Mouse (Mus musculus) layer of hippocampus, adult 8-10 months (tissue): ENCODE results near the gene Akap13. TPM values are rescaled to one million over a fixed set of nuclear protein-coding genes. Genes with fewer than 3 reads are reported as not detected.
A peak's percentile ranks its signal among the peaks of the same experiment; 100 is the strongest.

Experiments
- DNase-seq, 2 experiments: peaks; one replicate each; pipeline ENCODE4 v3.0.0; 2022; ENCODE audit warnings: low spot score in 2 of 2
- total RNA-seq, 4 experiments: library from RNA; stranded (reverse); gene quantifications; 2 replicates each; pipeline ENCODE4 v1.2.4; 2022

Gene Akap13
- total RNA-seq: 10 to 100 TPM; 57.3 to 73.0 (median 61.3) TPM

DNA sequence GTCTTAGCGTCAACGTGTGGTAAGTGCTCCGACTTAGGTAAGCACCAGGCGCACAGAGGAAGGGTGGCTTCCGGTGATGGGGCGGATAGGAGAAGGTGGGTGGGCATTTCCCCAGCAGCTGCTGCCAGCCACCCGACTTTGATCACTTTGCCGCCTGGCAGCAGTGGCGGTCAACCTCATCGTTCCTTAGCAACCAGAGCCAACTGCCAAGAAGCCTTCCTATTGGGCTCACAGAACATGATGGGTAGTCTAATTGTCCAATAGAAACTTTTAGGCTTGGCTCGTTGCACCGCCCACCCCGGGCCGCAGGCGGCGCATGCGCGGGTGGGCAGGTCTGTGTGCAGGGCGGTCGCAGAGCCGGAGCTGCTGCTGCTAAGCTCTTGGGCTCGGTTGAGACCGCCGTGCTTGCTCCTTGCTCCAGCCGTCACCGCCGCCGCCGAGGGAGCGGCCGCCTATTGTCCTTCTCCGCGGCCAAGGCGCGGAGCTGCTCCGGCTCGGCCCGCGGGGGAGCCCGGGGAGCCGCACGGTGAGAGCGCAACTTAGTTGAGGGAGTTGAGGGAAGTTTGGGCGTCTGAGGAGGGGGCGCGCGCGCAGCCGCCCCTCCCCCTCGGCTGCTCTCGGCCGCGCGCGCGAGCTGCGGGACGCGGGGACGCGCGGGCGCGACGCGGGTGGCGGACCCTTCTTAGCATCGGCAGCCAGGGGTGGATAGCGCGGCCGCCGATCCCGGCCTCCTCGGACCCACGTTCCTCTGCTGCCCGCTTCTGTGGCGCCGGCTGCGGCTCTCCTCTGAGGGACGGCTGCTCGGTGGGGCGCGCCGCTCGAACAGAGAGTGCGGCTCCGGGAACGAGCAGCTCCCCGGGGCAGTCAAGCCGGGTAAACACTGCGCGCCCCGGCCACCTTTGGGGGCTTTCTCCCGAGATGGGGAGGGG is at the start of gene Akap13:
Akap13 (plus strand) TSS at position 312 of the 929 bp plus-strand sequence.
- peak; percentile 97 to 98 for DNase-seq

DNA sequence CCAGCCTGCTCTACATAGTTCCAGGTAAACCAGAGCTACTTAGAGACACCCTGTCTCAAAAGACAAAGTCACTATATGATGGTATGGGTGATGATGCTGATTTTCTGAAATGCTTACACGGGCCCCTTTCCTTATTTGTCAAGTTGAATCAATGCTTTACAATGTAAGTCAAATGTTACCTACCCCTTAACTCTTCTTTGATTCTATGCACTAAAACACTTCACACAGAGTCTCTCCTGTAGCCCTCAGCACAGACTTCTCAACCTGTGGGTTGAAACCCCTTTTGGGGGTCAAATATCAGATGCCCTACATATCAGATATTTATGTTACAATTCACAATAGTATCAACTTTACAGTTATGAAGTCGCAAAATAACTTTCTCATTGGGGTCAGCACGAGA is 44.7 kb upstream of the Akap13 start:
- no peak for DNase-seq

DNA sequence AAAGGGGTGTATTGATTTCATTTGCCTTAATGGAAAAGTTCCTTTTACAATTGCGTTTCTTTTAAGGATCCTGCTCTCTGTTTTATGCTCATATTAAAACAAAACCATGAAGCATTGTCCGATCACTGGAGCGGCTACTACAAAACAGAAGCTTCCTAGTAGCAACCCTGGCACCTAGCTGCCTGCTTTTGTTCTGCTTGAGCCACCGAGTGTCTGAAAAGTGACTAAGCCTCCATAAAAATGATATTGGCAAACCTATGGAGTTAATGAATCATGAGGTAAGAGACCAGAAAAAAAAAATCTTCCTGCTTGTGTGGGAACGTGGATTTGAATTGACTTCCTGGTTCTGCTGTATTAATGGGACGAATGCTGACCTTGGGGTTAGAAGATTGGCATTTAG is 44.1 kb upstream of the Akap13 start:
- DNase-seq: no peak

DNA sequence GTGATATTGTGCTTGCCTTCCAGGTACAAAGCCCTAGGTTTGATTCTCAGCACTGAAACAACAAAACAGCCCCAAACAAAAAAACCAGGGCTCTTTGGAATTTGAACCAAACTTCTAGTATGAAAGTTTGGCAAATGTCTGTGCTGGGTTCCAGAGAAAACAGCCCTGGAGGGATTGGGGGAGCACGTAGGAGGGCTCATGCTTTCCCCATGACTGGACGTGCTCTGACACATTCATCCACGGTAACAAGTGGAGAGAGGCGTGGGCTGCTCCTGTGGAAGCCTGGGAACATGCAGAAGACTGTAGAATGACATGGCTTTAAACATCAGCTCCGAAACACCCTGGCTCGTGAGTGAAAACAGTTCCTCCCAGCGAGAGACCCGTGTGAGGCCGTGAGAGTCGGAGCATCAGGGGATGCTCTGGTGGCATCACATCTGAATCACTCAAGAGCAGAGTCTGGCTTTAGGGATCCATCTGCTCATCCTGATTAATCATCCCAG is 43.3 kb upstream of the Akap13 start:
- peak in 1 of 2 experiments; percentile 9 for DNase-seq

DNA sequence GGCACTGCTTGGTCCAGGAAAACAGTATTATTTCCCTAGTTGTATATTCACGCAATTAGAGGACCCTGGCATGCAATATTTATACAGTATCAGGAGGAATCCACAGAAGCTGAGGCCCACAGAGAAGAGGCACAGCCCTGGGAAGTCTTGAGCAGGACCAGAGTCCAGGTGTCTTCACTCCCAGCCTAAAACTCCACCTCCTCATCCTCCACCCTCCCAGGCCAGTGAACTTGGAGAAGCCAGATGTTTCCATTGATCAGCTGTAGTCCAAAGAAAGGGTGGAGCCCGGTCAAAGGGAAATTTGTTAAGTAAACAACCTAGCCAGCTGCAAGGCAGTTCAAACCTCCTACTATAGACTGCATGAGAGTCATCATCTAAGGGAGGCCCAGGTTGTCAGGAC is 42.8 kb upstream of the Akap13 start:
- no peak for DNase-seq

DNA sequence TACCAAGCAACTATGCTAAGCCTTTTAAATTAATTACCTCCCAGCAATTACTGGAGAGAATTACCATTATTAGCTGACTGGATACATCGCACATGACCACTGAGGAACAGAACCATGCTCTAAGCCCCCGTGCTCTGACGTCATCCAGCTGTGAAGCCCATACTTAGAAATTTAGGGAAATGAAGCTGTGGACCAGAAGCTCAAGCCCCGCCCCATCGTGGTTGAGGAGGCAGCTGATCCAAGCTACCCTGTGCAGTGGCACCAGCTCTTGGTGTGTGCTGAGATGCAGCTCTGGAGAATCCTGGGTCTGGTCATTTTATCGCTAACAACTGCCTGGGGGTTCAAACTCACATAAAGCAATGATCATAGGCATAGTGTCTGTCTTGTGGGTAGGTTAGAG is 41.4 kb upstream of the Akap13 start:
- DNase-seq: no peak

DNA sequence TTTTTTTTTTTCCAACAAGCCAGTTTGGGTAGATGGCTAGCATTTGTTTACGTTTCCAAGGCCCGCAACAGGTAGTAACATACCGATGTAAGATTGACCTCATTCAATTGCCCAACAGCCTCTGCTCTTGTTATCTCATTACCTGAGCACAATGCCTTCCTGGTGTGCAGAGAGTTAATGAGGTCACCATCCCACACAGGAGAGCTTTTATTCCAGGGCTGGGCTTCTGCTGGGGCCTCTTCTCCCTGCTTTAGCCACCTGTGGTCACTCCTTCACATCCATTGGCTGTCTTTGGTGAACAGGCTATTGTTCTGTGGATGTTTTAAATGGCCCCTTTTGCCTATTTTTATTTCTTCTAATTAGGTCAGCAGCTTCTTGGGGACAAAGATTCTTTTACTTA is 41.0 kb upstream of the Akap13 start:
- DNase-seq: no peak

DNA sequence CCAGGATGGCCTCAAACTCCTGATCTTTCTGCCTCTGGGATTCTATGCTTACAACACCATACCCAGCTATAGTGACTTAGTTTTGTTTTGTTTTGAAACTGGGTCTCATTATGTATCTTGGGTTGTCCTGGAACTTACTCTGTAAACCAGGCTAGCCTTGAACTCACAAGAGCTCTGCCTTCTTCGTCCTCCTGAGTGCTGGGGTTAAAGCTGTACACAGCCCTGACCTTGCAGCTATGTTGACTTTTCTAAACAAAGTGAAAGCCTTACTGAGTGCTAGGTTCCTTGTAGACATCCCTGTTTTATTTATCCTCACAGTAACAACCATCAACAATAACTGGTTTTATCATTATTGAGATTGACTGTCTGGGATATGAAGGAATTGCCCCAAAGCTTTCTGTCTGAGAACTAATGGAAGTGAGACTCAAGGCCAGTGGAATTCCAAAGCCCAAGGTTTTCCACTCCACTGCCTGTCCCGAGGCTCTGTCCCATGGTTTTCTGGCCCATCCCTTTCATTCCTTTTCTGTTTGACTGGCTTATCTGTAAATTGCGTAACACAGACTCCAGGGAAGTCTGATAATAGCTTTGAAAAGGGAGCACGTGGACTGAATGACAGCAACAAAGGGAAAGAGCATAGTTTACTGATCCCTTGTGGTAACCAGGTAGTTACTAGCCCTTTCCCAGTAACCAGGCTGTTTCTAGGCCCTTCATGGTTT is 40.0 kb upstream of the Akap13 start:
- DNase-seq: no peak

DNA sequence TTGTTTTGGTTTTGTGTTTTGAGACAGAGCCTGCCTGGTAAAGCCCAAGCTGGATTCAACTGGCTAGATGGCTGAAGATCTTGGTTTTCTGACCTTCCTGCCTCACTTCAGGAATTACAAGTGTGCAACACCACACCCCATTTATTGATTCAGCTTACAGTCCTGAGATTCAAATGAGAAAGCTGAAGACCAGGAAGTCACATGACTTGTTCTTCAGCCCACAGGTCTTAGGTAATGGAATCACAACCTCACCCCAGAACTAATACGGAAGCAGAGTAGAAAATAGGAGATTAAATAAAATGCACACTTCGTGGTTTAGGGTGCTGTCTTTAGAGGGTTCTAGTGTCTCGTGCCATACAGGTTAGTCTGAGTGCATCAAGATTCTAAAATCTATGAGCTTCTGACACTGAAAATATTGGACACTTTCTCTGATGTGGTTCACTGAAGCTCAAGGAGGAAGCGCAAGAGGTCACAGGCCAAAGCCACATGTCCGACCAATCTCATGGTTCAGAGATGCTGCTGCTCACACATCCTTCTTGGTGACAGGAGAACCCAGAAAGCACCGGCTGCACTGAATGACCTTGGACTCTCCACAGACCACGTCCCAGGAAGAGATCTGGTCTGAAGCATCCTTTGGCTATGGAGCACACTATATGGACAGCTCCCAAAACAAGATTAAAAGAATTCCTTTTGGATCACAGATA is 39.3 kb upstream of the Akap13 start:
- DNase-seq: no peak

DNA sequence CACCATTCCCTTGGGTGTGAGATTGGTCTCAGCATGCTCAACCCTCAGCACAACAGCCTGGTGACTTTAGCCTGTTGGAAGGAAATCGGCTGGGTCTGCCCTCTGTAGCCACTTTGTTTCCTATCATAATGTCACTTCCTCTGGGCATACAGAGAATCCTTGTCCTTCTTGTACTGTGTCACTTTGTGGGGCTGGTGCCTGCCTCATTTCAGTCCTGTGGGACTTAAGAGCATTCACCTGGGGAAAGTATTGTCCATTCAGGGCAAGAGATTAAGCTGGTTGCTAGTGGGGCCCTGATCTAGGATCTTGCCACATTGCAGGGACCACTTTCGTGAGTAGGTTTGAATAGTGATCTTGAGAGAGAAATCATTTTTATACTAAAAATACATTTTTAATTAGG is 34.4 kb upstream of the Akap13 start:
- no peak for DNase-seq

DNA sequence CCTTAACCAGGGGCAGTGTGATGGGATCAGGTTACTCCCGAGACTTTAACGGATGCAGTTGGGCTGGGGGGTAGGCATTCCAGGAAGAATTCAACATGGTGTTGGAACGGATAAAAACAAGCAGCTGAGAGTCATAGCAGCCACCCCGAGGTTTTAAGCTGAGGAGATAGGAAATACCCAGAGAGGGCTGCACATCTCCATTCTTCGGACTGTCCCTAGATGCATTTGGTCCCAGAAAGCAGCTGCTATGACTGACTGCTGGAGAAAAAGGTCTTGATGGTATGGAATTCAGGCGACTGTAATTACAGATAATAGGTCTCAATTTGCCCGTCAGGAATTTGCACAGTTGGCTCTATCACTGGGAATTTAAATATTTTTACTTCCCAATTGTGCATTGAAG is 31.2 kb upstream of the Akap13 start:
- DNase-seq: no peak

DNA sequence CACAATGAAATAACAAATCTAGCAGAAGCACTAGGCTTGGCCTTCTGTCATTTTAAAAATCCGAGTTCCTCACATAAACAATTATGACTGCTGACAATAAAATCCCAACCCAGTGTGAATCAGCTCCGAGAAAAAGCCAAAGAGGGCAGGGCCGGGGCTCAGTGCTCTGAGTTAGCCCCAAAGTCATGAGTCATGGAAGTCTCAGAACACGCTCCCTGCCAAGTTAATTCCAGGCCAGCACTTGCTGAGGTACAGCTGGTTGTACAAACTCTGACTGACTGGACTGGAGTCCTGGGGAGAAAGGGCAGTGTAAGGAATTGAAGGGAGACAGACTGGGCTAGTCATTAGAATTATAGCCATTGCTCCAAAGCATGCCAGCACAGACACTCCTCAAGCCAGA is 28.0 kb upstream of the Akap13 start:
- DNase-seq: no peak

DNA sequence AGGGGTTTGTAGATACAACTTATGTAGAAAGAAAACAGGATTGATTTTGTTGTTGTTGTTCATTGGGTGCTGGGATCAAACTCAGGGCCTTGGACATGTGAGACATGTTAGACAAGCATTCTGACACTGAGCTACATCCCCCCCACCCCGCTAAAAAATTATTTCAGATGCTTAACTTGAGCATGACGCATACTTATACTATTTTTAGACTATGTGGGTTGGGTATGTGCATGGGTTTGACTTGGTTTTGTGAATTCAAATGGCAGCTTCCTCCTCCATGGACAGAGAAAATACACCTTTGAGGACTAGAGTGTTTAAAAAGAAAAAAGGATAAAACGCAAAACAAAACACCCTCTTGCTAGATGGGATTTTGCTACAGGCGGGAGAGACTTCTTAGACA is 26.4 kb upstream of the Akap13 start:
- no peak for DNase-seq

DNA sequence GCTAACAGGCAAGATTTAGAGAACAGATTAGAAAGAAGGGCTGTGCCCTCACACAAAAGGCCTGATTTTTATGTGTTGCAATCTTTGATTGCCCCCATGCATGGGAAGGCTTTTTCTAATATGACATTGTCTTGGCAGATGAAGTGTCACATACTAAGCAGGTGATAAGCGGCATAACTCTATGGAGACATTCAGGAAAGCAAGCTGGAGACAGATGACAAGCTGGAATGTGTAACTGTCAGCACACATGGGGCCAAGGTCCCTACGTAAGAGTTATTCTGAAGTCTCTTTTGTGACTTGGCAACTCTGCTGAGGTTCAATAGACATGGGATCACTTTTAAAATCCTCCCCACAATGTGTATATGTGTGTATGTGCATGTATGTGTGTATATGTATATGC is 24.8 kb upstream of the Akap13 start:
- no peak for DNase-seq

DNA sequence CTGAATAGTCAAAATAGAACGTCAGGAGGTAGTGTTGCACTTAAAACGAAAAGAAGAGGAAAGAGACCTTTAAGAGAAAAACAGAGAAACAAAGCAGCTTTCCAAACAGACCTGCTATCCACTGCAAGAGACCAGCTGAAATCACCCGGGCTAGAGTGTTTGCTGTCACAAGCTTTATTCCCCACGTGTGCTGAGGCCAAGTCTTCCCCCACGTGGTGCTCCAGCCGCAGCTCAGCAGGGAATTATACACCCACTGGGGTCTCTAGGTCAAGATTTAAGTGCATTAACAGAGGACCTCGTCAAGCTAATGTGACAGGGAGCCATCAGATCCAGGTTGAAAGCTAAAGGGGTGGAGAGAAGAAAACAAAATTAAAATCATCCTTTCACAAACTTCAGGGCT is 24.3 kb upstream of the Akap13 start:
- DNase-seq: no peak

DNA sequence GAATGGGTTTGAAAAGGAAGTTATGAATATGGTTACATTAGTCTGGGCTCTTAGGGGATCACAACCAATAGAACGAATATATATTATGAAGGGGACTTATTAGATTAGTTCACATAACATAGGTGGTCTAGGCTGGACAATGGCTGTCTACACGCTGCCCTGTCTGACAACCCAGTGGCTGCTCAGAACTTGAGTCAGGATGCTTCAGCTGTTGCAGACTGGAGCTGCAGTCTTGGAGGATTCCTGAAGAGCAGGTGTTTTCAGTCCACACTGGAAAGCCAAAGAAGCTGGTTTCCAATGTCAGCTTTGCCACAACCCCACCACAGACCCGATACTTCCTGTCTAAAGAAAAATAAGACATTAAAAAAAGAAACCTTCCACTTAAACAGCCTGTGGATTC is 23.3 kb upstream of the Akap13 start:
- no peak for DNase-seq

DNA sequence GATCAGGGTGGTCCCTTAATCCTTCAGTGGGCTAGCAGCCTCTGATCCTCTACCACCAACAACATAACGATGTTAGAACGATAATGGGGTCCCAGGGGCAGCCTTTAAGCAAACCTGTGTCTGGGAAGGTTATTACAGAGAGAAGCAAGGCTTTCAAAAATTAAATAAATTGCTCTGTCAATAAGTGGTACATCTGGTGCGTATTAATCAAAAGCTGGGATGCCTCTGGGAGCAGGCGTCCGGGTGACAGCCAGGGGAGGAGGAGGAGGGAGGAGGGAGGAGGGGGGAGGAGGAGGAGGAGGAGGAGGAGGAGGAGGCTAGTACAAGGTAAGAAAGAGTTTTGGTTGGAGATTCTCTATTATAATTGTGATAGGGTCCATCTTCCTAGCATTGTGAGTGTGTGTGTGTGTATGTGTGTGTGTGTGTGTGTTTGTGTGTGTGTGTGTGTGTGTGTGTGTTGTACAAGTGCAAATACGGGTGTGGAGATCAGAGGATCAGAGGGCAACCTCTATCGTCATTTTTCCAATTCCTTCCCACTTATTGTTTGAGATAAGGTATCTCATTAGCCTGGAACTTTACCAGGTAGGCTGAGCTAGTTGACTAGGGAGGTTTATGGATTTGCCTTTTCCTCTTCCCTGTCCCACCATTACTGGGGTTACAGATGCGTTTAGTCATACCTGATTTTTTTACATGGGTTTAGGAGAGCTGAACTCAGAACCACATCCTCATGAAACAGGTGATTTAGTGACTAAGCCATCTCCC is 18.7 kb upstream of the Akap13 start:
- no peak for DNase-seq

DNA sequence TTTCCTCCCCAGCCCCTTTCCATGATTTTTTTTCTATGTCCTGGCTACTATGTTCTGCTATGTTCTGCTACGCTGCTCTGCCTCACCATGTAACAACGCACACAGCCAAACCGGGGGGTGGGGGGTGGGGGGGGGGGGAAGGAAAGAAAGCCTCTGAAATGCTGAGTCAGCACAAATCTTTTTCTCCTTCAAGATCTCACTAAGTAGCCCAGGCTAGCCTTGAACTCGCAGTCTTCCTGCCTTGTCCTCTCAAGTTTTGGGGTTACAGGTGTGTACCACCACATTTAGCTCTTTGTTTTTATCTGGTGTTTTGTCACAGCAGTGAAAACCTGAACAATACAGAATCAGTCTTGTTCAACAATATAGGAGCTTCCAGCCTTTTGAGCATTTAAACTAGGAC is 15.8 kb upstream of the Akap13 start:
- DNase-seq: no peak

DNA sequence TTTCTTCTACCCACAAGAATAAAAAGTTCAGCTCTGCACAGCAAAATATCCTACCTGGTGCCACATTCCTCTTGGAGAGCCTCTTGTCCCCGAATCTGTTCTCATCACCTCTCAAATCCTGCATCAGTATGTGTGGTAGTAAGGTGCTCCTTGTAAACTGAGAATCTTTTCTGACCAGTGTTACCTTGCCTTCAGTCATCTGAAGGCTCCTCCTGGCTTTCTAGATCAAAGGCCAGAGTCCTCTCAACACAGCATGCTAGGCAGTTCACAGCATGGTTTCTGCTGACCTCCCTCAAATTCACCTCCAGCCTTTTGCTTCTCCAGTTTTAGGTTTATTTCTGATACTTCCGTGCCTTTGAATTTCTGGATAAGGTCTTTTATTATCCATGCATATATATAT is 15.1 kb upstream of the Akap13 start:
- no peak for DNase-seq

DNA sequence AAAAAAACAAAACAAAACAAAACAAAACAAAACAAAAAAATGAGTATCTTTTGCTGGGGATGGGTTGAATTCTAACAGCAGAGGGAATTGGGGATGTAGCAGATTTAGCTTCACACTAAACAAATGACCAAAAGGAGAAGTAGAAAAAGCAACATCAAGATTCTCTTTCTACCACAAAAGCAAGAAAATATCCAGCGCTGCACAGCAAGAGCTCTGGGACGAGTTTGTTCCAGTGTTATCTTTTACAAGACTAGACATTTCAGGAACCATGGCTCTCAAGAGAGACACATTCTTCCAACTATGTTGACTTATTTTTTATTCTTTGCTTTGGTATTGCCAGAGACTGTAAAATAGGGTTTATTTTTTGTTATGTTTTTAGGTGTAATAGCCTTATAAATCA is 13.4 kb upstream of the Akap13 start:
- DNase-seq: no peak
